Mouse (Mus musculus): Measurements from ENCODE around the gene Lamtor4. TPM values are rescaled to one million over a fixed set of nuclear protein-coding genes. Genes with fewer than 3 reads are reported as not detected.

Gene Lamtor4
- total RNA-seq (2023), result 10 to 100 TPM; 41.9 to 45.1 TPM

DNA sequence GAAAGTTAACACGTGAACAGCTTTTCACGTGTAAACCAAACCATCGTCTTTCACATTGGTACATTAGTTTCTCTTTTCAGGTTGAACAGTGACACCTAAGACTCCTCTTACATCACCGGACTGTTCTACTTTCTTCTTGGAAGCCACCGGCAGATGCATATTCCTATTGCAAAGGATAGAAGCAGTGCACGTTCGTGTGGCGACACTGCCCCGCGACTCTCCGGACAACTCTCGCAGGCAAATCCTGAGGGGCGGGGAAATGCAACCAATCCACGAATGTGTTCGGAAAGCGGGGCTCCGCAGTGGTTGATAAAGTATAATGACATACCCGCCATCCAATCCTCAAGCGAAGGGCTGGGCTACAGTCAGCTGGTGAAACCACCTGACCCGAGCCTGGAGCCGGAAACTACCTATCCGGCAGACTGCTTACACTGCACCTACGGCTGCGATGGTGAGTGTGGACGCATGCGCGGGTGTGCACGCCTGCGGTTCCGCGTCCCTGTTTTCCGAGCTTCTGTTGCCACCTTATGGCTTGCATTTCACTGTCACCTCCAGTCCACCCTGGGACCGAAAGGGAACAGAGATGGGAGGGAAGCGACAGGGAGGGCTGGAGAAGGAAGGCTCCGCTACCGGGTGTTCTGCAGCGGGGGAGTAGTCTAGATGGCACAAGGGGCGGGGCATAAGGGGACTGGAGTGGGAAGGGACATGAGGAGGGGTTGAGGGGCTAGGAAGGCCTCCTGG lies at the start of gene Lamtor4:
Gene Lamtor4 (plus strand): TSS at position 130 of the 741 bp plus-strand sequence.

DNA sequence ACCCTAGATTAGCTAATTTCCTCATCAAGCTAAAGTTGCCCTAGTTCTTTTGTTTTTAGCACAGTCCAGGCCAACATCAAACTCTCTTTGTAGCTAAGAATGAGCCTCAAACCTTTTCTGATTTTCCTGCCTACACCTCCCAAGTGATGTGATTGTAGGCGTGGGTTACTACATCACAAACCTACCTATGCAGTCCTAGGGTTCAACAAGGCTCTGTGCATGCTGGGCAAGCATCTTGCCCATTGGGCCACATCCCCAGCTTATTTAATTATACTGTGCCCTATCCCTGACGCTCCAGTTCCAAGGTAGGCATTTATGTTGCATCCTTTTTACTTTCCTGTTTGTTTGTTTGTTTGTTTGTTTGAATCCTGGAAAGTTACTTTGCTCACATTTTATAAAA lies 29.6 kb upstream of the Lamtor4 start, which contains the start of gene Nxpe5:
Gene Nxpe5 (plus strand): TSS at position 199 of the 400 bp plus-strand sequence.

DNA sequence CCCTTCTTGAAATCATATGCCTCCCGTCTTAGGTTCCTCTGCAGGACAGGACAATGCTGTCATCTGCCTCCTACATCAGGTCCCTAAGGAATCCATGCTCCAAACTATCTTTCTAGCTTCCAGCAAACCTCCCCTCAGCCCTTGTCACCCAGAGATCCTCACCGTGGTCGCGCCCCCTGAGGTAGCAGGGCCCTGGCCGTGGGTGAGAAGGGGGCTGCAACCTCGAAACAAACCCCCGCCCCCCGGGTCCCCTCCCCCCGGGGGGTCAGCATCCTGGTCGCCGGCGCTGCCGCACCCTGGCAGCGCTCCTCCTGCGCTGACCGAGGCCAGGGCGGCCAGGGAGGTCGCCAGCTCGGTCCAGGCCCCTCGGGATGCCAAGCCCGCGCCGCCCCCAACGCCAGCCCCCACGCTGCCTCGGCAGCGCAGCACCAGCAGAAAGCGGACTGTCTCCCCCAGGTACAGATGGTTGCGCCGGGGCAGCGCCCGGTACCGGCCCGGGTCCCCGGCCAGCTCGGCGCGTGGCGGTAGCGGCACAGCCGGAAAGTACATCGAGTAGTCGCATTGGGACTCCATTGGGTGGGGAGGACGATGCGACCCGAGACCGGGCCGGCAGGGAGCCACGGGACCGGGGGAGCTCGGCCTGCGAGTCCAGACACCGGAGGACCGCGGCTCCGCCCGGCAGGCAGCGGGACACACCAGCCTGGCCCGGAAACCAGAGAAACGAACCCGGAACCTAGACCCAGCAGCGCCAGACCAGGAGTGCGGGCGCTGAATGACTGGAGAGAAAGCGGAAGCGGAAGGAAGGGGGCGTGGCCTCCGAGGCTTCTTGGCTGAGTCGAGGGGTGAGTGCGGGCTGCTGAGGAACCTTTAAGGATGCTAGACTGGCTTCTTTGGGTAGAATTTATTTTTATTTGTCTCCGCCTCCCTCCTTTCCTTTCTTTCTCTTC lies 8.3 kb downstream of the Lamtor4 start, which contains the start of gene BC037034:
Gene BC037034 (minus strand): TSS at position 774 of the 947 bp plus-strand sequence.

DNA sequence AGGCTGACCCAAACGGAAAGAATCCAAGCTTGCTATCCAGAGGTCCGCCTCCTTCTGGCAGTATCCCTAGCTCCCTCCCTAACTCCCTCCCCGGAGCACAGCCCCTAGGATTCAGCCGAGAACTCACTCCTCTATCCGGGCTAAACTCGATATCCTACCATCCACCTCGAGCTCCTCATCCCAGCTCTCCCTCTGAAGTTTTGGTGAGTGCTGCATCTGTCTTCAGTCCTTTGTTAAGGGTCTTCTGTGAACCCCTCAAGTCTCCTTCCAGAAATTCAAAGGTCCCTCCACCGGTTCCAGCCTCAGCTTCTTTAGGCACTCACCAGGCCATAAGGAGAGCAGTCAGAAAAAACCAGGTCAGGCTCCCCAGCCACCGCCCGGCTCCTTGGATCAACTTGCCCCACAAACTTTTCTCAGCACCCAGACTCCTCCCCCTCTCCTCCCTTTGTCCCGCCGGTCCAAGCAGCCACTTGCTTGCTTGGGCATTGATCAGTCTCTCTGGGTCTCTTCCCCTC lies 17.2 kb downstream of the Lamtor4 start, which contains the start of gene Gal3st4:
Gene Gal3st4 (minus strand): TSS at position 432 of the 515 bp plus-strand sequence.

DNA sequence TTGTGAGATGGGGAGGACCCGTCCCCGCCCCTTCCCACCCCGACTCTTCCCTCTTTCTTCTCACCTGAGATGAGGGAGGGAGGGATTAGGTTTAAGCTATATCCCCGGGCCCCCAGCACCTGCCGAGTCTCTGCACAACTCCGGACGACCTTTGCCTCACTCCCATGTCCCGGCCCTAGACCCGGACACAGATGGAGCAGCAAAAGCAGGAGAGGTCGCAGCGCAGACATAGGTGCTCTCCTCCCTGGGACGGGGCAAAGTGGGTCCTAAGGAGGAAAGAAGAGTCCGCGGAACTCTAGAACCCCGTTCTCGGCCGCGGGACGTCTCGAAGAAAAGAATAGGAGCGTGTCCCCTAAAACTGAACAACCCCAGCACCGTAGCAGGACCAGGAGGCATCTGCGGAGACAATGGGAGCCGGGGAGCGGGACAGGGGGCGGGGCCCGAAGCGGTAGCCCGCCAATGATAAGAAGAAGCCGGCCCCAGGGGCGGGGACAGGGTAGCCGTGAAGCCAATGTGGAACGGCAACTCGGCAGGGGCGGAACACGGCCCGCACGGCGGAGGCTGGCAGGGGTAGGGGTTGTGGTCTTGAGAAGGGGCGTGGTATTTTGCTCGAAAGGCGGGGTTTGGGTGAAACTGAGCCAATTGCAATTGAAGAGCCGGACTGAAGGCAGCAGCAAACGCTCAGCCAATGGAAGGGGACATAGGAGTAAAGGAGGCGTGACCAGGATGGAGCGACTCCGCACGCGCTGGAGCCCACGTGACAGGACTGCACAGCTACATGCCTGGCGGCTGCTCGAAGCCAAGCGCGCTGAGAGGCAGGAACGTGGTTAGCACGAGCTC lies 24.5 kb downstream of the Lamtor4 start, which contains the start of the genes Gm43720, Gpc2 and Stag3:
Gene Gm43720 (minus strand): TSS at position 374 of the 840 bp plus-strand sequence.
Gene Gpc2 (minus strand): TSS at position 421 of the 840 bp plus-strand sequence.
Gene Stag3 (plus strand): TSS at position 656 of the 840 bp plus-strand sequence.

Other genes with a start within 250 kb of the Lamtor4 start
- gene Smok3a, start 234.2 kb upstream of the Lamtor4 start, total RNA-seq (2023), result not detected
- gene Smok3b, start 234.1 kb upstream of the Lamtor4 start, total RNA-seq (2023), result not detected
- not detected for gene Smok3c, start 202.3 kb upstream of the Lamtor4 start, total RNA-seq (2023)
- 10 to 100 TPM; 16.3 to 21.6 TPM for gene Zkscan1, start 170.4 kb upstream of the Lamtor4 start, total RNA-seq (2023)
- gene Zscan21, start 138.6 kb upstream of the Lamtor4 start, total RNA-seq (2023), result 10 to 100 TPM; 10.1 to 14.2 TPM
- 10 to 100 TPM in 1 of 2 experiments, 1 to 10 TPM in 1; 9.9 to 13.8 TPM for gene Zfp113, start 99.7 kb upstream of the Lamtor4 start, total RNA-seq (2023)
- 10 to 100 TPM; 51.4 to 60.2 TPM for gene Cops6, start 94.4 kb upstream of the Lamtor4 start, total RNA-seq (2023)
- 10 to 100 TPM; 34.1 to 40.9 TPM for gene Ap4m1, start 83.5 kb upstream of the Lamtor4 start, total RNA-seq (2023)
- 10 to 100 TPM; 56.1 to 60.8 TPM for gene Mcm7, start 83.1 kb upstream of the Lamtor4 start, total RNA-seq (2023)
- gene Taf6, start 68.0 kb upstream of the Lamtor4 start, total RNA-seq (2023), result 10 to 100 TPM; 34.8 to 37.7 TPM
- gene Cnpy4, start 68.0 kb upstream of the Lamtor4 start, total RNA-seq (2023), result 10 to 100 TPM; 15.8 to 21.7 TPM
- 1 to 10 TPM; 1.6 to 2.4 TPM for gene Mblac1, start 61.2 kb upstream of the Lamtor4 start, total RNA-seq (2023)
- gene Nxpe5, start 29.6 kb upstream of the Lamtor4 start, total RNA-seq (2023), result under 1 TPM in 1 of 2 experiments, not detected in 1; 0.23 TPM
- 10 to 100 TPM; 64.9 to 65.9 TPM for gene BC037034, start 8.6 kb downstream of the Lamtor4 start, total RNA-seq (2023)
- not detected for gene Gal3st4, start 17.4 kb downstream of the Lamtor4 start, total RNA-seq (2023)
- not detected for gene Gm43720, start 24.5 kb downstream of the Lamtor4 start, total RNA-seq (2023)
- gene Gpc2, start 24.5 kb downstream of the Lamtor4 start, total RNA-seq (2023), result 1 to 10 TPM; 2.9 to 4.0 TPM
- gene Stag3, start 24.8 kb downstream of the Lamtor4 start, total RNA-seq (2023), result not detected
- gene Pvrig, start 86.5 kb downstream of the Lamtor4 start, total RNA-seq (2023), result 1 to 10 TPM in 1 of 2 experiments, not detected in 1; 1.0 TPM
- gene Zfp157, start 186.0 kb downstream of the Lamtor4 start, total RNA-seq (2023), result 10 to 100 TPM; 22.5 to 25.2 TPM

Data from B cell, adult 67 days (primary cell).